Mouse (Mus musculus) hindbrain, postnatal 0 days (tissue): ENCODE measurements at regions not wholly inside any gene's neighbourhood (a gene's known extent, or its start where the extent isn't known, plus 50 kb on each side); places are given as distances from the start of the nearest gene placed in this dataset.
"Not testable (repeated sequence)": the region's sequence is repeated elsewhere in the genome, so short reads cannot be mapped to it uniquely, and the experiment has no call there.

Experiments
- ATAC-seq: fragments of 200-750 bp; cut with Nextera tagmentation; 2 replicates; pipeline ENCODE4 v1.8.0; 2017; ENCODE audit warnings: mild to moderate bottlenecking, moderate TSS enrichment, moderate library complexity
- DNase-seq: peaks from one replicate; pipeline ENCODE4 v3.0.0-alpha.2; 2015; ENCODE audit warnings: low spot score
- H3K27ac ChIP-seq: fragments of 300-500 bp; sonication (generic); 2 replicates; pipeline ENCODE4 v1.5.1; 2014; ENCODE audit warnings: mild to moderate bottlenecking
- H3K27me3 ChIP-seq: fragments of 300-500 bp; sonication (generic); 2 replicates; pipeline ENCODE4 v1.6.1; 2014; ENCODE audit warnings: low read length, mixed read lengths; ENCODE audit not compliant: insufficient read depth
- H3K36me3 ChIP-seq: fragments of 300-500 bp; sonication (generic); 2 replicates; pipeline ENCODE4 v1.6.1; 2014; ENCODE audit warnings: low read length, mixed read lengths; ENCODE audit not compliant: insufficient read depth
- H3K4me1 ChIP-seq: fragments of 300-500 bp; sonication (generic); 2 replicates; pipeline ENCODE4 v1.6.1; 2014; ENCODE audit warnings: antibody characterized with exemption, low read length, mixed read lengths; ENCODE audit not compliant: insufficient read depth
- H3K4me2 ChIP-seq: fragments of 300-500 bp; sonication (generic); 2 replicates; pipeline ENCODE4 v1.6.1; 2014; ENCODE audit warnings: low read depth, mild to moderate bottlenecking, low read length, moderate library complexity, mixed read lengths
- H3K4me3 ChIP-seq: fragments of 300-500 bp; sonication (generic); 2 replicates; pipeline ENCODE4 v1.5.1; 2014; ENCODE audit warnings: low read length
- H3K9ac ChIP-seq: fragments of 300-500 bp; sonication (generic); replicated peaks from 2 replicates; pipeline ENCODE4 v1.6.1; 2014; ENCODE audit warnings: mild to moderate bottlenecking, low read length, moderate library complexity, mixed read lengths
- H3K9me3 ChIP-seq: fragments of 300-500 bp; sonication (generic); 2 replicates; pipeline ENCODE4 v1.6.1; 2016; ENCODE audit warnings: low read length, mixed read lengths
- CTCF ChIP-seq: IDR thresholded peaks from 2 replicates; pipeline ENCODE4 v1.5.1; 2016; ENCODE audit warnings: antibody characterized with exemption, control low read depth, low read depth
- WGBS: fragments of 180-500 bp; shearing (Covaris S2); extraction: QIAGEN DNeasy Blood & Tissue Kit; methylation state at CpG from one replicate; pipeline ENCODE4 v1.1.7; 2014; 5-methylcytosine and 5-hydroxymethylcytosine counted together

DNA sequence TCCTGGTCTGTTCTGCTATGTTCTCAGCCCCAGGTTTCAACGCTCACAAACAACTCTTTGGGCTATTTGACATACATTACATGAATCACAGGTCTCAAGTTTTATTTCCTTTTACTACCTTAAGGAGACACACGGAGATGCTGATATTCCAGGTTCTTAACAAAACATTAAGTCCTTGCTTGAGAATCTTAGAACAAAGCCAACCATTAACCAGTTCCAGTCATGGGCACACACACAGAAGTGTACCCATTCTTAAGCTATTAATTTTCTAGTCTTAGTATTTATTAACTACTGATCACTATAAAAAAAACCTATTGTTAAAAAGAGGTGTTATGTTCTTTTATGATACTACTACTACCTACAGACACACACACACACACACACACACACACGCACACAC lies 235.7 kb downstream of the Kif20b start:
- Histone ChIP-seq H3K9ac (no peak overlapping the region), H3K9me3 (no peaks in the 10 kb centered on the region), H3K4me1 (no peaks in the 10 kb centered on the region), H3K36me3 (no peaks in the 10 kb centered on the region), H3K27ac (no peak overlapping the region), H3K27me3 (no peaks in the 10 kb centered on the region), H3K4me2 (no peak overlapping the region), H3K4me3 (no peak overlapping the region)
- ATAC-seq (no peak), DNase-seq (no peak)
- 93% methylated on average over 3 of the region's 3 CpGs for WGBS
- TF ChIP-seq CTCF, result no peak

DNA sequence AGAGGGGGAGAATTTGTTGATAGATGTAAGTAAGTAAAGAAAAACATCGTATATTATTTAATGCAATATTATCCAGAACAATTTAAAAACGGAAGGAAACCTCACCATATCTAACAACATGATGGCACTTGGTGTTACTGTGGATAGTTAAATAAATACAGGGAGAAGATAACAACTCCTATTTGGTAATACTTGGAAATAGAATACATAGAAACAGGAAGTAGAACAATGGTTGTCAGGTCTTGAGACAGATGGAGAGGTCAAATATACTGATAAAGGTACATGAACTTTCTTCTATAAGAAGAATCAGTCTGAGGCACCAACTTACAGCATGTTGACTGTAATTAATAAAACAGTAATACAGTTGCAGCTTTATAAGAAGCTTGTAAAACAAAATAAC lies 242.6 kb downstream of the Kif20b start:
- Histone ChIP-seq H3K9ac (no peak overlapping the region), H3K36me3 (no peaks in the 10 kb centered on the region), H3K9me3 (no peaks in the 10 kb centered on the region), H3K4me2 (no peak overlapping the region), H3K27me3 (no peaks in the 10 kb centered on the region), H3K4me3 (no peak overlapping the region), H3K27ac (no peak overlapping the region), H3K4me1 (no peaks in the 10 kb centered on the region)
- ATAC-seq (no peak), DNase-seq (no peak)
- TF ChIP-seq CTCF, result no peak
- 92% methylated on average over 2 of the region's 2 CpGs for WGBS

DNA sequence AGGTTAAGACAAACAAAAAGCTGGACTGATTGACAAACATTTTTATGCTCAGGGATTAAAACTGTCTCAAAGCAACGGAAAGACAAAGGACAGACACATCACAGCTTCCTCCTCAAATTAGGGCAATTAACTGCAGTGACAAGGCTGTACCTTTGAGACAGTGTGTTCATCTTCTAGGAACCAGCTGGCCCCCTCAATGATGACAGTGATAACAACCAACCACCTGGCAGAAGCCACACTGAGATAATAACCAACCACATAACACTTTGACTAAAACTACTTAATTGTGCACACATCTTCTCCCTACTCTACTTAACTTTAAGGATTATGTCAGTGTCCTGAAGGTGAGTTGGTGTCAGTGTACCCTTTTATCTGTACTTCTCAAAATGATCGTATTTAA lies 248.4 kb downstream of the Kif20b start:
- Histone ChIP-seq H3K27me3 (no peaks in the 10 kb centered on the region), H3K9me3 (no peaks in the 10 kb centered on the region), H3K9ac (no peak overlapping the region), H3K4me2 (no peak overlapping the region), H3K4me3 (no peak overlapping the region), H3K27ac (no peak overlapping the region), H3K4me1 (no peaks in the 10 kb centered on the region), H3K36me3 (no peaks in the 10 kb centered on the region)
- ATAC-seq, result no peak
- DNase-seq, result no peak
- no peak for TF ChIP-seq CTCF
- WGBS, result 70% methylated on average over 2 of the region's 2 CpGs

DNA sequence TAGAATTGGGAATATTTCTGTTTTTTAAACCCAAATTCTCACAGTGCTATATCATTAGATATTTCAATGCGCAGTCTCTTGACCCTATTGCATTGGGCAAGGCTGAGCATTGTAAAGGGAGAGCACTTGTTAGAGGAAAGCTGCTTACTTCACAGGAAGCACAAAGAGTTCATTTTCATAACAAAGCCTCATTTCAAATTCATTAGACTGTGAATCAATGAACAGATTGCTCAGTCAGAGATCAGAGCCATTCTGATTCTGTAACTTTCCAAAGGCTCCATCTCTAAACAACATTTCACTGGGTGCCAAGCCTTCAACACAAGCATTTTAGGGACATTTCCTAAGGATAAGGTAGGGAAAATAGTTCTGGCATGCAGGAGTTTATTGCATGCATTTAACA lies 257.9 kb downstream of the Kif20b start:
- no peak overlapping the region for H3K4me3 ChIP-seq
- H3K27ac ChIP-seq, result no peak overlapping the region
- no peak for ATAC-seq
- no peak for DNase-seq
- no peaks in the 10 kb centered on the region for H3K27me3 ChIP-seq
- no peak for TF ChIP-seq CTCF
- no peak overlapping the region for H3K4me2 ChIP-seq
- 79% methylated on average over 1 of the region's 1 CpGs for WGBS
- no peaks in the 10 kb centered on the region for H3K9me3 ChIP-seq
- no peak overlapping the region for H3K9ac ChIP-seq
- H3K4me1 ChIP-seq, result no peaks in the 10 kb centered on the region
- no peaks in the 10 kb centered on the region for H3K36me3 ChIP-seq

DNA sequence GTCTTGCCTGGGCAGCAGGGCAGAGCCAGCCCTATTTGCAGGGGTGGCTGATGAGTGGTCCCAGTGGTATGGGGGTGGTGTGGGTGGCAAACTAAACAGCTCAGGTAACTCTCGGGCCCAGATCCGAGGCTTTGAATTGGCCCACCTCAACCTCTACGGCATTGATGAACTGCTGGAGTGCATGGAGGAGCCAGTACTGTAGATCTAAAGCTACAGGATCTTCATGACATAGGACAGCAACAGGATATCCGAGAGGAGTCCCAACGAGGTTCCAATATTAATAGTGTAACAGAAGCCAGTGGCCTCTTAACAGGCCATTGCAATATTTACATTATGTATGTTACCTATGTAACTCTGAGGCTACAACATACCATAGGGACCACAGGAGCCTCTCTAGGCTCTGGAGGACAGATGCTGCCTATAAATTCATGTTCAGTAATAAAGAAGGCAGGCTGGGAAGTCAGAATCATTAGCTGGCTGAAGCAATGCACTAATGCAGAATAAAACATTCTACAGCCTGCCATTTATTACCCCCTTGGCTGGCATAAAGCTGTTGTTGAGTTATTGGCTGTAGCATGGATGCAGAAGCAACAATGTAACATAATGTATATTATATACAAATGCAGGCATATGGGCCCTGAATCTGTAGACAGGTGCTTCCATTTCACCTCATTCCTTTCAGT lies 283.5 kb downstream of the Kif20b start:
- no peaks in the 10 kb centered on the region for H3K36me3 ChIP-seq
- H3K27me3 ChIP-seq, result no peaks in the 10 kb centered on the region
- no peak for TF ChIP-seq CTCF
- no peak overlapping the region for H3K9ac ChIP-seq
- no peaks in the 10 kb centered on the region for H3K9me3 ChIP-seq
- H3K4me1 ChIP-seq, result no peaks in the 10 kb centered on the region
- 89% methylated on average over 5 of the region's 5 CpGs for WGBS
- H3K27ac ChIP-seq, result no peak overlapping the region
- DNase-seq (no peak), ATAC-seq (no peak)
- H3K4me2 ChIP-seq, result no peak overlapping the region
- H3K4me3 ChIP-seq, result no peak overlapping the region

DNA sequence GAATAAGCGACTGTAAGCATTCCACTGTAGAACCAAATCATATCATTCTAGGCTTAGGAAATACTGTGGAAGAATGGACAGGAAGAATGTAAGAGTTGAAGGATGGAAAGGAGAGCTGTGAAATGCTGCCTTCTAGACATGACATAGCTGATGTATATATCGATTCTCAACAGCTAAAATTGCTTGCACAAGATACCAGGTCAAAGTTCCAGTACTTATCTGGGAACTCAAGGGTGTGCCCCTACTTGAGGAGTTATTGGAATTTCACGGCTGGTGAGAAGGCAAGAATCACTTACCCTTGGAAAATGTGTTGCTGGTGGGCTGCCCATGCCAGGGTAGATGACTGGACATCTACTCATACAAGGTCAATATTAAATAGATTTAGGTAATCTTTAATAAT lies 322.0 kb downstream of the Kif20b start:
- Histone ChIP-seq H3K4me2 (no peak overlapping the region), H3K36me3 (no peaks in the 10 kb centered on the region), H3K4me1 (no peaks in the 10 kb centered on the region), H3K9ac (no peak overlapping the region), H3K27me3 (no peaks in the 10 kb centered on the region), H3K27ac (no peak overlapping the region), H3K9me3 (no peaks in the 10 kb centered on the region), H3K4me3 (no peak overlapping the region)
- no peak for TF ChIP-seq CTCF
- ATAC-seq (no peak), DNase-seq (no peak)
- 89% methylated on average over 3 of the region's 3 CpGs for WGBS

DNA sequence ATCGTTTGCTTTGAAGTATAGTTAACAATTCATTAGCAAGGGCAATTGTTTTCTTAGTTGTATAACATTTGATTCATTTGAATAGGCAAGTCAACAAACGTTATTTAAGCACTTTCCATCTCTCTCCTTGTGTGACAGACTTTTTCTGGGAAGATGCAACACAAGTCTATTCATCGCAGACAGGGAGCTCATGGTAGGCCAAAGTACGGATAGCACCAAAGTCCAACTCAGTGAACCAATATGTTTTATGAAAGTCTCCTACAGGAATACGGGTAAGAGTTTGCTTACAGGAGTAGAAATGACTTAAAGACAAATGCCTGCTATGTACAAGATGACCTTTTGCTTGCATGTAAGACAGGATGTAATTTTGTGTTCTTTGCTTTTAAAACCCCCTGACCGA lies 325.4 kb downstream of the Kif20b start:
- Histone ChIP-seq H3K36me3 (no peaks in the 10 kb centered on the region), H3K27ac (no peak overlapping the region), H3K27me3 (no peaks in the 10 kb centered on the region), H3K9ac (no peak overlapping the region), H3K4me3 (no peak overlapping the region), H3K4me1 (no peaks in the 10 kb centered on the region), H3K4me2 (no peak overlapping the region), H3K9me3 (no peaks in the 10 kb centered on the region)
- no peak for TF ChIP-seq CTCF
- no peak for DNase-seq
- no peak for ATAC-seq
- 81% methylated on average over 6 of the region's 6 CpGs for WGBS

DNA sequence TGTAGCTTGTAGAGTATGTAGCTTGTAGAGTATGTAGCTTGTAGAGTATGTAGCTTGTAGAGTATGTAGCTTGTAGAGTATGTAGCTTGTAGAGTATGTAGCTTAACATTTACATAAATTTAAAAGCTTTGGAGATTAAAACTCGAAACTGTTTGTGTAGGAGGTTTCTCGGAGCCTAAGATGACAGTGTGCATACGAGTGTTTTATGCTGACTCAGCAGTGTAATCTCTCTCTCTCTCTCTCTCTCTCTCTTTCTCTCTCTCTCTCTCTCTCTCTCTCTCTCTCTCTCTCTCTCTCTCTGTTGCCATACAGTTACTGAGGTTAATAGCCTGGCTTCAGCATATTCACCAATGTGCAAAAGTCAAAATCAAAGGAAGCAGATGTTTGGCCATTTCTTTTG lies 336.5 kb downstream of the Kif20b start:
- H3K4me3 ChIP-seq, H3K9me3 ChIP-seq, H3K27me3 ChIP-seq, H3K36me3 ChIP-seq, H3K9ac ChIP-seq, ATAC-seq, DNase-seq, H3K4me2 ChIP-seq, H3K4me1 ChIP-seq, H3K27ac ChIP-seq: not testable (repeated sequence)
- 83% methylated on average over 3 of the region's 3 CpGs for WGBS
